Comparison of ENCODE assay signal across 8 mouse cellular contexts in the genomic region with DNA sequence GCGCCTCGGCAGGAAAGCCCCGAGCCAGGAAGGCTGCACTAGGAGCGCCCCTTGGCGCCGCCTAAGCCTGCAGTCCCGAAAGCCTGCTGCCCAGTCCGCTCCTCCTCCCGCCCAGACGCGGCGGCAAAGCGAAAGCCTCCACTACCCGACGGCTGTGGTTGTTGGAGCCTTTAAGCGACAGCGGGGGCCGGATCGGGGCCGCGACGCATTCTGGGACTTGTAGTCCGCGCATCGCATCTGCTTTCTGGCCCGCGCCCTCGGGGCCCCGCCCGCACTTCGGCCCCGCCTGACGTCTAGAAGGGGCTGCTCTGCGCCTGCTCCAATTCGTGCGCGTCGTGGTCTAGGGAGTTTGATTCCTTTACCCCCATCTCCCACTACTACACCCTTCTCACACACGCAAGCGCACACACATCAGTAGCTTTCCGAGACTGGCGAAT. TPM values are rescaled to one million over a fixed set of nuclear protein-coding genes. Genes with fewer than 3 reads are reported as not detected.
DNase-seq lines count a peak whose midpoint lies in the region; ATAC-seq and TF ChIP-seq lines count a peak whose summit lies in the region.

A gene (minus strand): TSS at position 77 of the 437 bp plus-strand sequence.

- TF ChIP-seq POLR2A in olfactory bulb, adult 2 months (IDR thresholded peaks at IDR 0.05; ENCODE audit: insufficient read depth, low read depth, low read length) = peak; percentile 99
- TF ChIP-seq POLR2A in thymus, adult 2 months (IDR thresholded peaks at IDR 0.05; ENCODE audit: control insufficient read depth, extremely low read depth, insufficient read depth, low read length, poor library complexity) = peak; percentile 96

- TF ChIP-seq CTCF in layer of hippocampus, adult 2 months (conservative IDR thresholded peaks at IDR 0.05) = peak; percentile 47
- TF ChIP-seq CTCF in lung, embryonic 14.5 days (IDR thresholded peaks at IDR 0.05; ENCODE audit: low read depth) = 0 out of 2 replicates have a peak, but pooled peaks have one; percentile 20
- TF ChIP-seq CTCF in olfactory bulb, adult 2 months (IDR thresholded peaks at IDR 0.05; ENCODE audit: insufficient read depth, low read depth, low read length) = no peak
- 0 out of 2 replicates have a peak, but pooled peaks have one; percentile 36 for TF ChIP-seq CTCF in thymus, adult 2 months (IDR thresholded peaks at IDR 0.05; ENCODE audit: borderline replicate concordance, control insufficient read depth, extremely low read depth, insufficient read depth, low read length, poor library complexity)

- peak within 1 kb of the TSS; percentile 56 for H3K4me2 ChIP-seq in forebrain, embryonic 16.5 days (ENCODE audit: low read length)
- peak within 1 kb of the TSS; percentile 74 for H3K4me2 ChIP-seq in lung, embryonic 14.5 days

- intact Hi-C loops in heart, postnatal 36 days (cut with DNase I) = loop anchor here (2.0 kb wide), 3 partner anchors 68 to 116 kb away; no protein-coding TSS in a partner anchor

- peak within 1 kb of the TSS; percentile 79 for H3K9ac ChIP-seq in ES-E14 (ENCODE audit: insufficient read depth, low read depth, low read length, poor library complexity, severe bottlenecking)
- H3K9ac ChIP-seq in forebrain, embryonic 16.5 days (replicated peaks; ENCODE audit: low read depth, low read length) = peak within 1 kb of the TSS; percentile 93
- peak within 1 kb of the TSS; percentile 88 for H3K9ac ChIP-seq in lung, embryonic 14.5 days

- H3K9me3 ChIP-seq in ES-E14 (ENCODE audit: control insufficient read depth, insufficient read depth, low read depth, low read length) = no peaks in the 10 kb centered on the region
- H3K9me3 ChIP-seq in forebrain, embryonic 16.5 days (ENCODE audit: control insufficient read depth, low read length) = no peaks in the 10 kb centered on the region
- H3K9me3 ChIP-seq in lung, embryonic 14.5 days (ENCODE audit: low read depth, low read length) = no peaks in the 10 kb centered on the region

- WGBS in forebrain, embryonic 16.5 days = under 1% methylated on average over 42 of the region's 42 CpGs
- under 1% methylated on average over 40 of the region's 42 CpGs for WGBS in lung, embryonic 14.5 days
- under 1% methylated on average over 42 of the region's 42 CpGs for WGBS in olfactory bulb, adult 2 months
- WGBS in thymus, adult 2 months = 5% methylated on average over 41 of the region's 42 CpGs

- peak; percentile 96 for ATAC-seq in forebrain, embryonic 16.5 days
- peak; percentile 95 for ATAC-seq in lung, embryonic 14.5 days (ENCODE audit: insufficient read depth)

- peaks cover 5 to 7% of the 10 kb centered on the region in 2 experiments; a peak in 3 of 4 replicates for H3K4me1 ChIP-seq in ES-E14 (ENCODE audit: control insufficient read depth in 2 of 2, insufficient read depth in 2 of 2, low read length in 2 of 2, poor library complexity in 1 of 2)
- H3K4me1 ChIP-seq in forebrain, embryonic 16.5 days (replicated peaks; ENCODE audit: control insufficient read depth, insufficient read depth, low read length) = peaks cover 28% of the 10 kb centered on the region
- peaks cover 21% of the 10 kb centered on the region for H3K4me1 ChIP-seq in lung, embryonic 14.5 days (ENCODE audit: insufficient read depth)
- H3K4me1 ChIP-seq in olfactory bulb, adult 2 months (ENCODE audit: control insufficient read depth, insufficient read depth, low read length) = peaks cover 23% of the 10 kb centered on the region
- peaks cover 31% of the 10 kb centered on the region for H3K4me1 ChIP-seq in thymus, adult 2 months (replicated peaks; ENCODE audit: control insufficient read depth, insufficient read depth, low read length)

- no peak within 1 kb of the TSS for H3K27ac ChIP-seq in ES-E14 (ENCODE audit: insufficient read depth, low read depth, low read length, poor library complexity, severe bottlenecking)
- peak within 1 kb of the TSS; percentile 93 for H3K27ac ChIP-seq in forebrain, embryonic 16.5 days (ENCODE audit: low read length)
- H3K27ac ChIP-seq in layer of hippocampus, adult 2 months = peak within 1 kb of the TSS; percentile 99
- peak within 1 kb of the TSS; percentile 94 for H3K27ac ChIP-seq in lung, embryonic 14.5 days (ENCODE audit: low read depth)
- H3K27ac ChIP-seq in olfactory bulb, adult 2 months (ENCODE audit: insufficient read depth, low read depth, low read length) = peak within 1 kb of the TSS; percentile 61
- H3K27ac ChIP-seq in thymus, adult 2 months (ENCODE audit: control insufficient read depth, insufficient read depth, low read length) = no peak within 1 kb of the TSS

- H3K27me3 ChIP-seq in forebrain, embryonic 16.5 days (replicated peaks; ENCODE audit: control insufficient read depth, insufficient read depth, low read length) = no peaks in the 10 kb centered on the region
- H3K27me3 ChIP-seq in lung, embryonic 14.5 days (ENCODE audit: insufficient read depth, low read length) = no peaks in the 10 kb centered on the region
- no peaks in the 10 kb centered on the region for H3K27me3 ChIP-seq in thymus, adult 2 months (ENCODE audit: control insufficient read depth, insufficient read depth, low read length)

- in situ Hi-C loops in ES-E14 (cut with MboI; ENCODE audit: low sequenced_read_pairs in 2 of 2, unreplicated experiment in 2 of 2) = no loop called here

- peak within 1 kb of the TSS; percentile 79 to 96 for H3K4me3 ChIP-seq in ES-E14 (ENCODE audit: insufficient read depth in 1 of 2, low read depth in 1 of 2, low read length in 2 of 2, poor library complexity in 1 of 2, severe bottlenecking in 1 of 2)
- H3K4me3 ChIP-seq in forebrain, embryonic 16.5 days (replicated peaks; ENCODE audit: low read length) = peak within 1 kb of the TSS; percentile 91
- H3K4me3 ChIP-seq in layer of hippocampus, adult 2 months = peak within 1 kb of the TSS; percentile 95
- H3K4me3 ChIP-seq in lung, embryonic 14.5 days (ENCODE audit: low read depth, low read length) = peak within 1 kb of the TSS; percentile 87
- peak within 1 kb of the TSS; percentile 76 for H3K4me3 ChIP-seq in olfactory bulb, adult 2 months (ENCODE audit: insufficient read depth, low read depth, low read length)
- H3K4me3 ChIP-seq in thymus, adult 2 months (ENCODE audit: control insufficient read depth, insufficient read depth, low read length) = peak within 1 kb of the TSS; percentile 85

- peak; percentile 87 for DNase-seq in ES-E14 (ENCODE audit: low read depth, low spot score)
- DNase-seq in cerebellum, adult 11-12 months = peak; percentile 90
- peak; percentile 93 to 96 for DNase-seq in heart, postnatal 36 days
- peak; percentile 94 to 96 for DNase-seq in layer of hippocampus, adult 2 months (ENCODE audit: low spot score in 2 of 2)
- DNase-seq in lung, embryonic 14.5 days = peak; percentile 98
- DNase-seq in thymus, adult 2 months = peak; percentile 92

- H3K36me3 ChIP-seq in ES-E14 (ENCODE audit: control insufficient read depth, insufficient read depth, low read length, poor library complexity, severe bottlenecking) = no peaks in the 10 kb centered on the region
- no peaks in the 10 kb centered on the region for H3K36me3 ChIP-seq in forebrain, embryonic 16.5 days (ENCODE audit: control insufficient read depth, insufficient read depth)
- no peaks in the 10 kb centered on the region for H3K36me3 ChIP-seq in lung, embryonic 14.5 days (ENCODE audit: insufficient read depth)
- H3K36me3 ChIP-seq in thymus, adult 2 months (ENCODE audit: control insufficient read depth, insufficient read depth, low read length) = no peaks in the 10 kb centered on the region

TF ChIP-seq in ES-E14, 5 proteins besides CTCF, POLR2A, EP300 and RAD21:
- TF ChIP-seq ZC3H11A (IDR thresholded peaks at IDR 0.05; ENCODE audit: borderline replicate concordance, low read depth, low read length) (no peak), HCFC1 (IDR thresholded peaks at IDR 0.05; ENCODE audit: borderline replicate concordance, insufficient read depth, low read length) (peak; percentile 92)
TF ChIP-seq in ES-E14: peak in this region for 1.

RNA-seq across cellular contexts. Expression of the gene that starts here (rescaled TPM):
- 10.7 and 11.3 TPM in 2 replicates for total RNA-seq in ES-E14 (2012; rRNA removed)
- polyA plus RNA-seq in forebrain, embryonic 16.5 days (2015; fragmentation: Nextera tagmentation; extraction: Ambion mirVana) = 3.7 and 5.1 TPM in 2 replicates
- 1 to 10 TPM; 6.6 to 6.7 TPM for total RNA-seq in heart, postnatal 36 days (2021)
- total RNA-seq in layer of hippocampus, adult 2 months (2021) = 100 to 1,000 TPM; 230 to 231 TPM
- polyA plus RNA-seq in lung, embryonic 14.5 days (2014; fragmentation: Nextera tagmentation; extraction: Ambion mirVana) = 4.0 and 5.1 TPM in 2 replicates
- not detected in 2 replicates for polyA plus RNA-seq in olfactory bulb, adult 2 months (2012; ENCODE audit: insufficient read depth, insufficient read length, low replicate concordance, missing spikeins)
- polyA plus RNA-seq in thymus, adult 2 months (2012; rRNA removed) = 28.1 and 32.7 TPM in 2 replicates

Comparison
In these comparisons a context has a peak if more than half of its experiments do, and no peak if none do; other contexts are left out.
1. RNA of the gene that starts here (total RNA-seq): 230 to 231 TPM in layer of hippocampus, adult 2 months; 10.7 to 11.3 TPM in ES-E14 and 6.6 to 6.7 TPM in heart, postnatal 36 days; every median in the first group is over 10 times any median in the second.
2. H3K27ac ChIP-seq: peak in forebrain, embryonic 16.5 days (single experiment), layer of hippocampus, adult 2 months (single experiment), lung, embryonic 14.5 days (single experiment) and olfactory bulb, adult 2 months (single experiment); none in ES-E14 (single experiment) and thymus, adult 2 months (single experiment).
3. Peak in every context shown above with its lines, with median percentiles within 50 percentile points of each other: DNase-seq, H3K4me3 ChIP-seq and H3K9ac ChIP-seq.